Mouse (Mus musculus) layer of hippocampus, postnatal 14 days (tissue): ENCODE measurements around the gene B3galt5. TPM values are rescaled to one million over a fixed set of nuclear protein-coding genes. Genes with fewer than 3 reads are reported as not detected.
"Not testable (repeated sequence)": the region's sequence is repeated elsewhere in the genome, so short reads cannot be mapped to it uniquely, and the experiment has no call there.

Experiments
- DNase-seq, 2 experiments: peaks; one replicate each; pipeline ENCODE4 v3.0.0; 2021 to 2022; ENCODE audit warnings: low spot score in 2 of 2, mixed read lengths in 1 of 2
- total RNA-seq, 2 experiments: library from RNA; stranded (reverse); gene quantifications; 2 replicates each; pipeline ENCODE4 v1.2.3; 2021

The B3galt5 gene
- total RNA-seq, 2 experiments from 2014 or later = 26.0 TPM

GRCm38 (mm10) chr16:96252146-96252545 lies 16.5 kb downstream of the B3galt5 start:
- no peak for DNase-seq

GRCm38 (mm10) chr16:96258429-96258828 lies 22.8 kb downstream of the B3galt5 start:
- DNase-seq = no peak

GRCm38 (mm10) chr16:96271736-96272135 lies 36.1 kb downstream of the B3galt5 start:
- no peak for DNase-seq

GRCm38 (mm10) chr16:96272929-96273619 lies 37.5 kb downstream of the B3galt5 start:
- no peak for DNase-seq

- DNase-seq = no peak
These were observed 41.0 kb downstream of the B3galt5 start for GRCm38 (mm10) chr16:96276596-96276995.

GRCm38 (mm10) chr16:96278491-96279224 lies 43.1 kb downstream of the B3galt5 start:
- DNase-seq = peak in 1 of 2 experiments; percentile 39

GRCm38 (mm10) chr16:96280719-96281605 lies 45.4 kb downstream of the B3galt5 start:
- peak; percentile 38 to 63 for DNase-seq

- no peak for DNase-seq
These were observed 47.0 kb downstream of the B3galt5 start for GRCm38 (mm10) chr16:96282566-96282965.

- DNase-seq = no peak
These were observed 56.3 kb downstream of the B3galt5 start for GRCm38 (mm10) chr16:96291885-96292284.

GRCm38 (mm10) chr16:96292530-96293173 lies 57.1 kb downstream of the B3galt5 start:
- DNase-seq = no peak

- DNase-seq = no peak
These were observed 62.5 kb downstream of the B3galt5 start for GRCm38 (mm10) chr16:96298075-96298474.

- no peak for DNase-seq
These were observed 63.0 kb downstream of the B3galt5 start for GRCm38 (mm10) chr16:96298574-96298973.

GRCm38 (mm10) chr16:96303356-96303755 lies 67.8 kb downstream of the B3galt5 start:
- DNase-seq = peak in 1 of 2 experiments; percentile 37

- DNase-seq = no peak
These were observed 68.8 kb downstream of the B3galt5 start for GRCm38 (mm10) chr16:96304438-96304837.

- DNase-seq = no peak
These were observed 71.3 kb downstream of the B3galt5 start for GRCm38 (mm10) chr16:96306905-96307304.

- no peak for DNase-seq
These were observed 82.2 kb downstream of the B3galt5 start for GRCm38 (mm10) chr16:96317803-96318202.

GRCm38 (mm10) chr16:96322739-96323138 lies 87.1 kb downstream of the B3galt5 start:
- DNase-seq = no peak

GRCm38 (mm10) chr16:96323166-96323565 lies 87.6 kb downstream of the B3galt5 start:
- DNase-seq = no peak

GRCm38 (mm10) chr16:96326110-96326999 lies 90.8 kb downstream of the B3galt5 start:
- peak; percentile 34 to 67 for DNase-seq

- DNase-seq = not testable (repeated sequence)
These were observed 91.7 kb downstream of the B3galt5 start for GRCm38 (mm10) chr16:96327251-96327650.
